Mouse (Mus musculus): Measurements from ENCODE around the gene Naa16. TPM values are rescaled to one million over a fixed set of nuclear protein-coding genes. Genes with fewer than 3 reads are reported as not detected.

The Naa16 gene
- total RNA-seq, 2 experiments from 2014 or later: 15.5 to 21.0 TPM

Other genes with a start within 250 kb of the Naa16 start
- gene Zfp957, start 143.4 kb downstream of the Naa16 start, total RNA-seq (2021): not detected
- gene Rgcc, start 89.1 kb downstream of the Naa16 start, total RNA-seq (2021): 10 to 100 TPM; 23.7 to 27.0 TPM
- gene Mtrf1, start 7.0 kb upstream of the Naa16 start, total RNA-seq (2021): 1 to 10 TPM; 4.7 to 6.9 TPM
- gene Kbtbd7, start 35.7 kb upstream of the Naa16 start, total RNA-seq (2021): 1 to 10 TPM; 8.6 to 9.2 TPM
- gene Kbtbd6, start 61.1 kb upstream of the Naa16 start, total RNA-seq (2021): under 1 TPM; 0.38 to 0.45 TPM
- 10 to 100 TPM in 1 of 2 experiments, 1 to 10 TPM in 1; 8.7 to 11.3 TPM for gene Elf1, start 90.4 kb upstream of the Naa16 start, total RNA-seq (2021)
- 10 to 100 TPM; 25.1 to 26.9 TPM for gene Wbp4, start 90.7 kb upstream of the Naa16 start, total RNA-seq (2021)
- gene Sugt1, start 196.9 kb upstream of the Naa16 start, total RNA-seq (2021): 10 to 100 TPM; 66.2 to 71.1 TPM